Mouse (Mus musculus): ENCODE results near the gene Cacng6. TPM values are rescaled to one million over a fixed set of nuclear protein-coding genes. Genes with fewer than 3 reads are reported as not detected.

The Cacng6 gene
- polyA plus RNA-seq, 1 experiment from 2014 or later: 0.33 TPM

- Histone ChIP-seq H3K9me3 (ENCODE audit: control insufficient read depth) (no peaks in the 10 kb centered on the region), H3K9ac (ENCODE audit: low read depth, low read length) (no peak overlapping the region), H3K4me3 (ENCODE audit: low read depth, low read length) (no peak overlapping the region), H3K27ac (ENCODE audit: low read depth, low read length) (no peak overlapping the region), H3K27me3 (replicated peaks; ENCODE audit: control insufficient read depth, insufficient read depth, low read length) (no peaks in the 10 kb centered on the region), H3K36me3 (ENCODE audit: control insufficient read depth, insufficient read depth) (no peaks in the 10 kb centered on the region), H3K4me2 (replicated peaks; ENCODE audit: low read depth) (no peak overlapping the region), H3K4me1 (replicated peaks; ENCODE audit: control insufficient read depth, insufficient read depth, low read length) (no peaks in the 10 kb centered on the region)
- WGBS: 53% methylated on average over 6 of the region's 6 CpGs
- no peak for ATAC-seq
- no peak for TF ChIP-seq CTCF (IDR thresholded peaks at IDR 0.05; ENCODE audit: low read depth)
Observed at GRCm38 (mm10) chr7:3388885-3389284, 35.1 kb upstream of the Cacng6 start.

- H3K4me2 ChIP-seq (replicated peaks; ENCODE audit: low read depth): peak overlapping the region; percentile 38
- H3K27me3 ChIP-seq (replicated peaks; ENCODE audit: control insufficient read depth, insufficient read depth, low read length): no peaks in the 10 kb centered on the region
- no peak overlapping the region for H3K27ac ChIP-seq (ENCODE audit: low read depth, low read length)
- ATAC-seq: no peak
- no peak for TF ChIP-seq CTCF (IDR thresholded peaks at IDR 0.05; ENCODE audit: low read depth)
- no peak overlapping the region for H3K4me3 ChIP-seq (ENCODE audit: low read depth, low read length)
- 3% methylated on average over 17 of the region's 17 CpGs for WGBS
- no peaks in the 10 kb centered on the region for H3K36me3 ChIP-seq (ENCODE audit: control insufficient read depth, insufficient read depth)
- no peaks in the 10 kb centered on the region for H3K4me1 ChIP-seq (replicated peaks; ENCODE audit: control insufficient read depth, insufficient read depth, low read length)
- H3K9me3 ChIP-seq (ENCODE audit: control insufficient read depth): no peaks in the 10 kb centered on the region
- H3K9ac ChIP-seq (ENCODE audit: low read depth, low read length): no peak overlapping the region
Observed at GRCm38 (mm10) chr7:3389444-3390412, 34.3 kb upstream of the Cacng6 start.

- H3K4me1 ChIP-seq (replicated peaks; ENCODE audit: control insufficient read depth, insufficient read depth, low read length): no peaks in the 10 kb centered on the region
- TF ChIP-seq CTCF (IDR thresholded peaks at IDR 0.05; ENCODE audit: low read depth): no peak
- H3K36me3 ChIP-seq (ENCODE audit: control insufficient read depth, insufficient read depth): no peaks in the 10 kb centered on the region
- H3K27me3 ChIP-seq (replicated peaks; ENCODE audit: control insufficient read depth, insufficient read depth, low read length): no peaks in the 10 kb centered on the region
- H3K27ac ChIP-seq (ENCODE audit: low read depth, low read length): no peak within 1 kb of the TSS
- WGBS: 0% methylated on average over 7 of the region's 7 CpGs
- H3K4me3 ChIP-seq (ENCODE audit: low read depth, low read length): no peak within 1 kb of the TSS
- no peak for ATAC-seq
- H3K4me2 ChIP-seq (replicated peaks; ENCODE audit: low read depth): peak within 1 kb of the TSS; percentile 38
- no peak within 1 kb of the TSS for H3K9ac ChIP-seq (ENCODE audit: low read depth, low read length)
- H3K9me3 ChIP-seq (ENCODE audit: control insufficient read depth): no peaks in the 10 kb centered on the region
Observed at GRCm38 (mm10) chr7:3390413-3391080, 33.4 kb upstream of the Cacng6 start, which contains the start of gene Cacng8. Gene Cacng8 (plus strand): TSS chr7:3390683.

DNA sequence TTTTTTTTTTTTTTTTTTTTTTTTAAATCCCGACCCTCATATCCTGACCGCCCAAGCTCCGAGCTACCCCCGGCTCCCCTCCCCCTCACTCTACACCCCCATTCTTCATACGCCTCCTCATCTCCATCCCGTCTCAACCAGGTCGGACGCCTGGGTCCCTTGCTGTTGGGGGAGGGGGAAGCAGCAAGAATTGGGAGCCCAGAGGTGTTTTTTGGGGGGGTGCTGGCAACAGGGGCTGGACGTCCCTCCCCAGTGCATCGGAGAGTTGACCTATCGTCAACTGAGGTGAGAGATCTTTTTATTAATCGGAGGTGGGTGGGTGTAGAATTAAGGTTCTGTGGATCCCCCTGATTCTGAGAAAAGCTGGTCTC lies 32.9 kb upstream of the Cacng6 start:
- Histone ChIP-seq H3K4me1 (replicated peaks; ENCODE audit: control insufficient read depth, insufficient read depth, low read length) (no peaks in the 10 kb centered on the region), H3K4me3 (ENCODE audit: low read depth, low read length) (no peak overlapping the region), H3K27ac (ENCODE audit: low read depth, low read length) (no peak overlapping the region), H3K27me3 (replicated peaks; ENCODE audit: control insufficient read depth, insufficient read depth, low read length) (no peaks in the 10 kb centered on the region), H3K4me2 (replicated peaks; ENCODE audit: low read depth) (0 out of 2 replicates have a peak overlapping the region, but pooled peaks have one; percentile 30), H3K36me3 (ENCODE audit: control insufficient read depth, insufficient read depth) (no peaks in the 10 kb centered on the region), H3K9ac (ENCODE audit: low read depth, low read length) (no peak overlapping the region), H3K9me3 (ENCODE audit: control insufficient read depth) (no peaks in the 10 kb centered on the region)
- WGBS: 13% methylated on average over 12 of the region's 12 CpGs
- no peak for TF ChIP-seq CTCF (IDR thresholded peaks at IDR 0.05; ENCODE audit: low read depth)
- ATAC-seq: no peak

- no peak for TF ChIP-seq CTCF (IDR thresholded peaks at IDR 0.05; ENCODE audit: low read depth)
- no peak overlapping the region for H3K4me2 ChIP-seq (replicated peaks; ENCODE audit: low read depth)
- 23% methylated on average over 4 of the region's 4 CpGs for WGBS
- no peaks in the 10 kb centered on the region for H3K36me3 ChIP-seq (ENCODE audit: control insufficient read depth, insufficient read depth)
- ATAC-seq: no peak
- no peaks in the 10 kb centered on the region for H3K9me3 ChIP-seq (ENCODE audit: control insufficient read depth)
- no peak overlapping the region for H3K27ac ChIP-seq (ENCODE audit: low read depth, low read length)
- no peaks in the 10 kb centered on the region for H3K4me1 ChIP-seq (replicated peaks; ENCODE audit: control insufficient read depth, insufficient read depth, low read length)
- H3K4me3 ChIP-seq (ENCODE audit: low read depth, low read length): no peak overlapping the region
- no peak overlapping the region for H3K9ac ChIP-seq (ENCODE audit: low read depth, low read length)
- no peaks in the 10 kb centered on the region for H3K27me3 ChIP-seq (replicated peaks; ENCODE audit: control insufficient read depth, insufficient read depth, low read length)
Observed at GRCm38 (mm10) chr7:3391809-3392208, 32.2 kb upstream of the Cacng6 start.

GRCm38 (mm10) chr7:3397355-3397754 lies 26.6 kb upstream of the Cacng6 start:
- Histone ChIP-seq H3K9ac (ENCODE audit: low read depth, low read length) (no peak overlapping the region), H3K27me3 (replicated peaks; ENCODE audit: control insufficient read depth, insufficient read depth, low read length) (no peaks in the 10 kb centered on the region), H3K4me2 (replicated peaks; ENCODE audit: low read depth) (no peak overlapping the region), H3K4me3 (ENCODE audit: low read depth, low read length) (no peak overlapping the region), H3K36me3 (ENCODE audit: control insufficient read depth, insufficient read depth) (no peaks in the 10 kb centered on the region), H3K9me3 (ENCODE audit: control insufficient read depth) (no peaks in the 10 kb centered on the region), H3K4me1 (replicated peaks; ENCODE audit: control insufficient read depth, insufficient read depth, low read length) (no peaks in the 10 kb centered on the region), H3K27ac (ENCODE audit: low read depth, low read length) (no peak overlapping the region)
- no peak for TF ChIP-seq CTCF (IDR thresholded peaks at IDR 0.05; ENCODE audit: low read depth)
- WGBS: 59% methylated on average over 9 of the region's 10 CpGs
- no peak for ATAC-seq

Data from intestine, postnatal 0 days (tissue).